Mouse (Mus musculus): ENCODE measurements around the gene Acsbg2. TPM values are rescaled to one million over a fixed set of nuclear protein-coding genes. Genes with fewer than 3 reads are reported as not detected.

Gene Acsbg2
- total and polyA plus RNA-seq, 2 experiments, result not detected

DNA sequence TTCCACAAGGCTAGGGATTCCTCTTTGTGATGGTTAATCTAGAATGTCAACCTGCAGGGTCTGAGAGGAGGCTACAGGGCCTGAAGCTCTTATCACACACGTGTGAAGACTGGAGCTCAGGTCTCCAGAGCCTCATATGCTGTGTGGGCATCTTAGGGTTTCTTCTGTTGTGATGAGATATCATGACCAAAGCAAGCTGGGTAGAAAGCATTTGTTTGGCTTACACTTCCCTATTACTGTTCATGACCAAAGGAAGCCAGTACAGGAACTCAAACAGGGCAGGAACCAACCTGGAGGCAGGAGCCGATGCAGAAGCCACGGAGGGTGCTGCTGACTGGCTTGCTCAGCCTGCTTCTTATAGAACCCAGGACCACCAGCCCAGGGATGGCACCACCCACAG, 18.8 kb downstream of the Acsbg2 start:
- 82% methylated on average over 3 of the region's 3 CpGs for WGBS

DNA sequence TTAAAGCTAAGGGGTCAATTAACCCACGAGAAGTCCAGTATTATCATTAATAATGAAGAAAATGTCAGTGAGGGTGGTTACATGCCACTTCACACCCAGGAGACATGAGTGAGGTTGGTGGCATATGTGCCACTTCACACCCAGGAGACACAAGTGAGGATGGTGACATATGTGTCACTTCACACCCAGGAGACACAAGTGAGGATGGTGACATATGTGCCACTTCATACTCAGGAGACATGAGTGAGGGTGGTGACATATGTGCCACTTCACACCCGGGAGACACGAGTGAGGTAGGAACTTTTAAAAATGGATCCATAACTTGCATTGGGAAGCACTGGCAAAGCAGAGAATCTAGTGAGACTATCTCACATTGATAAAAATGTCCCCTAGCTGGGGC, 23.1 kb downstream of the Acsbg2 start:
- 72% methylated on average over 3 of the region's 3 CpGs for WGBS
- Histone ChIP-seq H3K27ac (replicated peaks; ENCODE audit: insufficient read depth, low read depth, low read length) (no peak overlapping the region), H3K4me1 (ENCODE audit: control insufficient read depth, insufficient read depth, low read length) (no peaks in the 10 kb centered on the region), H3K27me3 (ENCODE audit: control insufficient read depth, insufficient read depth, low read length) (no peaks in the 10 kb centered on the region), H3K36me3 (ENCODE audit: control insufficient read depth, insufficient read depth, low read length) (no peaks in the 10 kb centered on the region), H3K9ac (ENCODE audit: low read depth, low read length) (no peak overlapping the region), H3K79me2 (ENCODE audit: control insufficient read depth, insufficient read depth, low read length) (no peaks in the 10 kb centered on the region), H3K4me3 (ENCODE audit: insufficient read depth, low read depth, low read length) (no peak overlapping the region)
- TF ChIP-seq CTCF (IDR thresholded peaks at IDR 0.05; ENCODE audit: low read depth, low read length) (no peak), POLR2A (IDR thresholded peaks at IDR 0.05; ENCODE audit: extremely low read depth, insufficient read depth, low read length) (no peak)
- DNase-seq (ENCODE audit: extremely low read depth, low read depth, low spot score), result no peak

More for the DNA sequence above, 18.8 kb downstream of the Acsbg2 start:
- H3K27me3 ChIP-seq (ENCODE audit: control insufficient read depth, insufficient read depth, low read length), result no peaks in the 10 kb centered on the region
- no peak overlapping the region for H3K9ac ChIP-seq (ENCODE audit: low read depth, low read length)
- no peaks in the 10 kb centered on the region for H3K79me2 ChIP-seq (ENCODE audit: control insufficient read depth, insufficient read depth, low read length)
- DNase-seq (ENCODE audit: extremely low read depth, low read depth, low spot score), result no peak
- TF ChIP-seq POLR2A (IDR thresholded peaks at IDR 0.05; ENCODE audit: extremely low read depth, insufficient read depth, low read length) (no peak), CTCF (IDR thresholded peaks at IDR 0.05; ENCODE audit: low read depth, low read length) (no peak)
- H3K36me3 ChIP-seq (ENCODE audit: control insufficient read depth, insufficient read depth, low read length), result no peaks in the 10 kb centered on the region
- no peak overlapping the region for H3K27ac ChIP-seq (replicated peaks; ENCODE audit: insufficient read depth, low read depth, low read length)
- no peak overlapping the region for H3K4me3 ChIP-seq (ENCODE audit: insufficient read depth, low read depth, low read length)
- no peaks in the 10 kb centered on the region for H3K4me1 ChIP-seq (ENCODE audit: control insufficient read depth, insufficient read depth, low read length)

DNA sequence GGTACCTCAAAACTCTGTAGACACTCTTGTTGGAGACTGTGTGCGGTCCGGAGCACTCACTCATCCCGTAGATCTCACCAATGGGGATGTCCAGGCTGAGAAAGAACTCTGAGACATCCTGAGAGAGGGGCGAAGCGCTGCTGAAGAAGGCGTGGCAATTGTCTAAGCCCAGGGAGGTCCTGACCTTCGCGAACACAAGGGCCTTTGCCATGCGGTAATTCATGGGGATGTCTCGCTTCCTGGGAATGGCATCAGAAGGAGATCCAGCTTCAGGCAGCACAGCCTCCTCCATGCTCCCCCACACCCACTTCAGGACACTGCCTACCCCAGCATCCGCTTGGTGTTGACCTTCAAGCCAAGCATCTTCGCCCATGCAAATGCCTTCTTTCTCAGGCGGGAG, 24.5 kb downstream of the Acsbg2 start:
- Histone ChIP-seq H3K36me3 (ENCODE audit: control insufficient read depth, insufficient read depth, low read length) (no peaks in the 10 kb centered on the region), H3K4me3 (ENCODE audit: insufficient read depth, low read depth, low read length) (no peak overlapping the region), H3K27ac (replicated peaks; ENCODE audit: insufficient read depth, low read depth, low read length) (no peak overlapping the region), H3K4me1 (ENCODE audit: control insufficient read depth, insufficient read depth, low read length) (no peaks in the 10 kb centered on the region), H3K9ac (ENCODE audit: low read depth, low read length) (no peak overlapping the region), H3K27me3 (ENCODE audit: control insufficient read depth, insufficient read depth, low read length) (no peaks in the 10 kb centered on the region), H3K79me2 (ENCODE audit: control insufficient read depth, insufficient read depth, low read length) (no peaks in the 10 kb centered on the region)
- DNase-seq (ENCODE audit: extremely low read depth, low read depth, low spot score), result no peak
- TF ChIP-seq CTCF (IDR thresholded peaks at IDR 0.05; ENCODE audit: low read depth, low read length), result no peak
- no peak for TF ChIP-seq POLR2A (IDR thresholded peaks at IDR 0.05; ENCODE audit: extremely low read depth, insufficient read depth, low read length)
- 82% methylated on average over 13 of the region's 13 CpGs for WGBS

DNA sequence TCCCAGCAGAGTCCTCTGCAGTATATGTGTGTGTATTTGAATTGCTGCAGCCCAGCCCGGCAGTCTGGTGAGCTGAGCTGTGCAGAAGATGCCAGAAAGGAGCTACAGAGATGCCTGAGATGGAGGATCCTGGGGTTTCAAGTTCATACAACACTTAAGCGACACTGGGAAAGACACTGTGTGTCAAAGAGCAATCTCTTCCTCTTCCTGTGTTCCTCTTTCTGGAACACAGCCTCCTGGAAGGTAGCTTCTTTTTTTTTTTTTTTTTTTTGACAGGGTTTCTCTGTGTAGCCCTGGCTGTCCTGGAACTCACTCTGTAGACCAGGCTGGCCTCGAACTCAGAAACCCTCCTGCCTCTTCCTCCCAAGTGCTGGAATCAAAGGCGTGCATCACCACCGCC, 25.5 kb downstream of the Acsbg2 start:
- Histone ChIP-seq H3K9ac (ENCODE audit: low read depth, low read length) (no peak overlapping the region), H3K79me2 (ENCODE audit: control insufficient read depth, insufficient read depth, low read length) (no peaks in the 10 kb centered on the region), H3K4me1 (ENCODE audit: control insufficient read depth, insufficient read depth, low read length) (no peaks in the 10 kb centered on the region), H3K27ac (replicated peaks; ENCODE audit: insufficient read depth, low read depth, low read length) (no peak overlapping the region), H3K27me3 (ENCODE audit: control insufficient read depth, insufficient read depth, low read length) (no peaks in the 10 kb centered on the region), H3K4me3 (ENCODE audit: insufficient read depth, low read depth, low read length) (no peak overlapping the region), H3K36me3 (ENCODE audit: control insufficient read depth, insufficient read depth, low read length) (no peaks in the 10 kb centered on the region)
- no peak for DNase-seq (ENCODE audit: extremely low read depth, low read depth, low spot score)
- no peak for TF ChIP-seq CTCF (IDR thresholded peaks at IDR 0.05; ENCODE audit: low read depth, low read length)
- TF ChIP-seq POLR2A (IDR thresholded peaks at IDR 0.05; ENCODE audit: extremely low read depth, insufficient read depth, low read length), result no peak
- WGBS, result 79% methylated on average over 5 of the region's 5 CpGs

DNA sequence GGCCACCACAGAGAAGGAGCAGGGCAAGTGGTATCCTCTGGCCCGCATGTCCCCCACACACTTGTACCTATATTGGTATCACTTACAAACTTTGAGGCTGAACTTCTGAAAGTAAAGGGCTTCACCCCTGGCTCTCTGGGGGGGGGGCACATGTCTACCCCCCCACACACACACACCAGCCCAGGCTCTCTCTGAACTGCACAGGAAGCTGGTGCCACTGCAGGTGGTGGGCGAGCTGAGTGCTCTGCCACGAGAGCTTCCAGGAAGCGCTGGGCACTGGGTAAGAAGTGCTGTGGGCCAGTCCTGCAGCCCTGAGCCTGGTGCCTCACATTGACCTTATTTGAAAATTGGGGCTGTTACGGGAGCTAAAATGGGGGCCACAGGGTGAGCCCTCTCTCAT, 30.6 kb downstream of the Acsbg2 start:
- WGBS, result 82% methylated on average over 5 of the region's 5 CpGs
- no peak for DNase-seq (ENCODE audit: extremely low read depth, low read depth, low spot score)
- Histone ChIP-seq H3K4me3 (ENCODE audit: insufficient read depth, low read depth, low read length) (no peak overlapping the region), H3K27me3 (ENCODE audit: control insufficient read depth, insufficient read depth, low read length) (no peaks in the 10 kb centered on the region), H3K27ac (replicated peaks; ENCODE audit: insufficient read depth, low read depth, low read length) (no peak overlapping the region), H3K9ac (ENCODE audit: low read depth, low read length) (no peak overlapping the region), H3K79me2 (ENCODE audit: control insufficient read depth, insufficient read depth, low read length) (no peaks in the 10 kb centered on the region), H3K36me3 (ENCODE audit: control insufficient read depth, insufficient read depth, low read length) (no peaks in the 10 kb centered on the region), H3K4me1 (ENCODE audit: control insufficient read depth, insufficient read depth, low read length) (no peaks in the 10 kb centered on the region)
- TF ChIP-seq CTCF (IDR thresholded peaks at IDR 0.05; ENCODE audit: low read depth, low read length) (no peak), POLR2A (IDR thresholded peaks at IDR 0.05; ENCODE audit: extremely low read depth, insufficient read depth, low read length) (no peak)

DNA sequence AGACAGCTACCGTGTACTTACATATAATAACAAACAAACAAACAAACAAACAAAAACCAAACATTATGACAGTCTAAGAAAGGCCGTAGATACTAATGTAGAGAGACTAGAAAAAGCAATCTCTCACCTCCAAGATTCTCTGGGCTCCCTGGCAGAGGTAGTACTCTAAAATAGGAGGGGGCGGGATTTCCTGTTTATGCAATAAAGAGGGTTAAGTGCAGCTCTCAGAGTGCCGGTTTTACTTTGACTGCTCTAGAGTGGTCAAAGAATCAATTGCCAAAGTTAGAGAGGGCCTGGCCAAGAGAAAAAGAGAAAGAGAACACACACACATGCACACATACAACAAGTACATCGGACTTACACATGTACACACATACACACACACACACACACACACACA, 32.1 kb downstream of the Acsbg2 start:
- H3K36me3 ChIP-seq (ENCODE audit: control insufficient read depth, insufficient read depth, low read length), result no peaks in the 10 kb centered on the region
- TF ChIP-seq POLR2A (IDR thresholded peaks at IDR 0.05; ENCODE audit: extremely low read depth, insufficient read depth, low read length) (no peak), CTCF (IDR thresholded peaks at IDR 0.05; ENCODE audit: low read depth, low read length) (no peak)
- H3K4me1 ChIP-seq (ENCODE audit: control insufficient read depth, insufficient read depth, low read length), result no peaks in the 10 kb centered on the region
- H3K9ac ChIP-seq (ENCODE audit: low read depth, low read length), result no peak overlapping the region
- WGBS, result 69% methylated on average over 5 of the region's 5 CpGs
- no peak for DNase-seq (ENCODE audit: extremely low read depth, low read depth, low spot score)
- no peak overlapping the region for H3K4me3 ChIP-seq (ENCODE audit: insufficient read depth, low read depth, low read length)
- no peaks in the 10 kb centered on the region for H3K79me2 ChIP-seq (ENCODE audit: control insufficient read depth, insufficient read depth, low read length)
- H3K27ac ChIP-seq (replicated peaks; ENCODE audit: insufficient read depth, low read depth, low read length), result no peak overlapping the region
- no peaks in the 10 kb centered on the region for H3K27me3 ChIP-seq (ENCODE audit: control insufficient read depth, insufficient read depth, low read length)

Measured in liver, adult 2 months (tissue).